Mouse (Mus musculus): Measurements from ENCODE around the gene Cox19.

Cox19 gene

DNA sequence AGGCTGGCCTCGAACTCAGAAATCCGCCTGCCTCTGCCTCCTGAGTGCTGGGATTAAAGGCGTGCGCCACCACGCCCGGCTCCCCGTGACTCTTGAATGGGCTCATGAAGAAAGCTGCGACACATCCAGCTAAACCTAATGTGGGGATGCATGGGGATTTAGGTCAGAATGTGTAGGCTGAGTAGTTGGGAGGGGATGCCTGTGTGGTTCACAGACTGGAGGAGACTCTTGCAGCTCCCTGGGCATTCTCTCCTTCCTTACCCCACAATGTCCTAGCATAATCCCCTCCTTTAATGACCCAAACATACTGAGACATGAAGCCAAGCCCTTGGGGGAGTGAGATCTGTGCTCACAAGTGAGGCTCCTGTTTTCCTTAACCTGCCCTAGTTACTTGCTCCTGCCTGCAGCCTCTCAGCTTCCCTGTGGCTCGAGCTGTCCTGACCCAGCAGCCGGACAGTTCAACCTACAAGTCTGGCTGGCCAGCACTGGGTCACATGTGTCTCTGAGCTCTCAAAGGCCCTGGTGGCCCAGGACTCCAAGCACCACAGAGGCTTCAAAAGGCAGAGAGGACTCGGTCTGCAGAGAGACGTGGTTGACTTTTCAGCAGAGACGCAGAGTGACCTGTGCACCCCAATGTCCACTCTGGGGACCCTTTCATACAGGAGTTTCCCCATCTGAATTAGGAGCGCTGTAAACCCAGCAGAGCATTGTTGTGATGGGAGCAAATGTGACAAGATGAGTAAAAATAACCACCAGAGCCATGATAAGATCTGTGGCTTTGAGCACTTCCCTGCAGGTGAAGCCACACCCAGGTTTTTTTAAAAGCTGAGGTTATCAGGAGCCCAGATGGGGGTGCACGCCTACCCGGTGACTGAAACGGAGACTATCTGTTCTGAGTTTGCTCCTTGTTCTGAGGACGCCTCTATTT lies 30.6 kb upstream of the Cox19 start:
- DNase-seq (ENCODE audit: low read depth, low spot score) = peak; percentile 91

DNA sequence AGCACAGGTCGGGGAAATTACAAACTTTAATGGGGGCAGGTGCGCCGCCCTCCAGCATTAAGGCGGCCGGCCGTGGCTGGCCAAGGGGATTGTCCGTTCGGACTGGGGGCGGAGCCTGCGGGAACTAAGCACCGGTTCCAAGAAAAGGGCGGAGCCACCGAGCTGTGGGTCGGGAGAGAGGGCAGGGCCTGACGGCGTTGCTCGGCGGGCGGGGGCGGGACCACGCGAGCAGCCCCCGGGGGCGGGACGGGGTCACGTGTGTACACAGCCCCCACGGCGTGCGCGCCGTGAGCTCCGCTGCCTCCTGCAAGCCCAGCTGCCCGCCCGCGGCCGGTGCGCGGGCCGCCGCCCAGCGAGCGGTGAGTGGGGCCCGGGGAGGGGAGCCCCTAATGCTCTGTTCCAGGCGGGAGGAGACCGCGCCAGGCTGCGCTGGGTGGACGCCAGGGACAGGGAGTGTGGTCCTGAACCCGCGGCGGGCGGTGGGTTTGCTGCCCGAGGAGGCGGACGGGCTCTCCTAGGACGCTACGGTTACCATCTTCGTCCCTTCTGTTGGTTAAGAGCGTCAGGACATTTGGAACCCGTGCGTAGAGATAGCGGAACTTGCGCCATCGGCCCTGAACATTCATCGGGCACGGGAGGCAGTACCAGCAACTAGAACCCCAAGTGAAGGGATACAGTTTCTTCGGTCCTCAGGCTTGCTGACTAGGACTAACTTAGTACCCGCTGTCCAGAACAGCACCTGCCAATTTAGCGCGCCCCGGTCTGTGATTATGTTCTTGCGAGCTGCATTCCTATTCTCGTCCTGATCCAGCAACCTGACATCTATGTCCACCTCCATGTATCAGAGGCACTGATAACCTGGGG lies 29.4 kb upstream of the Cox19 start:
- peak; percentile 85 for DNase-seq (ENCODE audit: low read depth, low spot score)

DNA sequence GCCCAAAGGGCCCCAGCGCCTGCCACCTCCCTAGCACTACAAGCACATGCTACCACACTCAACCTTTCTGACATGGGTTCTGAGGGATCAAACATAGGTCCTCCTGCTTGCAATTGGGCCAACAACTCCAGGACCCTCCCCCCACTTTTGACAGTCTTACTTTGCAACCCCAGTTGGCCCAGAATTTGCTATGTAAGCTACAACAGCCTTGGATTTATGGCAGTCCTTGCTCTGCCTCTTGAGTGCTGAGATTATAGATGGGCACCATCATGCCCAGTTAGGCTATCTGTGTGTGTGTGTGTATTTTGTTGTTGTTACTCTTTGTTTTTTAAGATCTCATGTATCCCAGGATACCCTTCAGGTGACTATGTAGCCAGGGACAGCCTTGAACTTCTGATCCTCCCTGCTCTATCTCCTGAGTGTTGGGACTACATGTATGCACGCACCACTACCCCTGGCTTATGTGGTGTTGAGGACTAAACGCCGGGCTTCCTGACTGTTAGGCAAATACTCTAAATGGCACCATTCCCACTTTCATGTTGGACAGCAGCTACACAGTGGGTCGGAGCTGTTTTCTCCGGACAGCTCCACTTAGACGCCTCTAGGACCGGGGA lies 28.7 kb upstream of the Cox19 start:
- peak; percentile 34 for DNase-seq (ENCODE audit: low read depth, low spot score)

DNA sequence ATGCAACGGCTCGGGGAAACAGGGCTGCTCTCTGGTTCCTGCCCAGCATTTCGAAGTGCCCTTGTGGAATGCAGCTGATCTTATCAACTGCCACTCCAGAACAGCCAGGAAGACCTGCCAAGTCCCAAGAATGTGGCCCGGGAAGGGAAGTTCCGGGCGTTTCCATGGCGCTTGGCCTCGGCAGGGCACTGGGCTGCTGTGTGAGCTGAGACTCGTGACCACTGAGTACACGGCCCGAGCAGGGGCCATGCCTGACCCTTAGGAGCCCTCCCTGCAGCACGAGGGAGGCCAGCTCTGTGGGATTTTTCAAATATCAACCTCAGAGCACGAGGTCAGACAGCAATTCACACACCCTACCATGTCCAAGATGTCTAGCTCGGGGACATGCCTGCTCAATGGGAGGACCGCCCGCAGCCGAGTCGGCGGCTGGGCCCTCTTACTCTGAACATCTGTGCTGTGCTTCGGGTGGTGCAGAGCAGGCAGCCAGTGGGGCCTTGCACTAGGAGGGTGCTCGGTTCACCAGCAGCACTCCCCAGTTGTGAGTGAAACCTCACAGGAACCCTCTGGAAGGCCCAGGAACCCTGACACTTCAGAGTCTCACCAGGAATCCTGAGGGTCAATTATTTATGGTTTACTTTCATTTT lies 27.9 kb upstream of the Cox19 start:
- no peak for DNase-seq (ENCODE audit: low read depth, low spot score)

DNA sequence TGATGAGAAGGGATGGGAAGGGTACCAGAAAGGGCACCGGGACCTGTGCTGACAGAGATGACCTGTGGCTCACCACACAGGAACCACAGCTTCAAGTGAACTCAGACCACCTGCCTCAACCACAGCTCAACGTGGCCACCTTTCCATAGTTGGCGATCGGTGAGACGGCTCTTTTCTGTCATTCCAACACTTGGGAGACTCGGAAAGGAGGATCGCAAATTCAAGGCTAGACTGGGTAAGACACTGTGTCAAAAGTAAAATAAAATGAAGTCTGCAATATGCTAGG lies 27.0 kb upstream of the Cox19 start:
- no peak for DNase-seq (ENCODE audit: low read depth, low spot score)

DNA sequence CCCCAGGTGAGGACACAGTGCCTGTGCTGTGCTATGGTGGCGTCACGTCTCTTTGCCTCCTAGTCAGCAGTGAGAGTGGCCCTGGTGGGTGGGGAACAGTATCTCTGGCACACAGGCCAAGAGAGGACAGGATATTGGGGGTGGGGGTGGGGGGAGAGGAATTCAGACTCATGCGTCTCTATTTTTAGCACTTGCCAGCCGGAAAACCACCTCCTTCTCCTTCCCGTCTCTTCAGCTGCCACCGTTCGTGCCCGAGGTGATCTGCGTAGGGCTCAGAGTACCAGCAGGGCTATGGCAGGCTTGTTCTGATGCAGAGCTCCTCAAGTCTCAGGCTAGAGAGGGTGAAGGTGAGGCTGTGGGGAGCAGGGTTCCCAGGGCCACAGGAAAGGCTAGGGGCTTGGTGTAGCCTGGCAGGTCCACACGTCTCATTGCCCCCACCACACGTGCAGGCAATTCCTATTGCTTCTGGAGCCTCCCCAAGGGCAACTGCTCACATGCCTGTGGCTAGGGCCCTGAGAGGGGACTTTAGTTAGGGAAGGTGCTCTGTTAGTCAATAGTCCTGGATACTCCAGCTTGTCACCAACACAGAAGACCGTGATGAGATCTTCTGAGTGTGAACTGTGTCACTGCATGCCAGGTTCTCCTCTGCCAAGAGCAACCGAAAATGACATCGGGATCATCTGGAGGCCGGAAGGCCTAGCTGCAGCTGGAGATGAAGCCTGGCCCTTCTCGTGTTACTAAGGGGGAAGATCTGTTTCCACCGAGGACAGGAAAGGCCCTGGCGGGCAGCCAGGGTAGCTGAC lies 26.5 kb upstream of the Cox19 start, which contains the start of gene Gpr146:
Gene Gpr146, plus strand, starts transcription at position 230 of the 803 bp plus-strand sequence.
- peak; percentile 67 for DNase-seq (ENCODE audit: low read depth, low spot score)

DNA sequence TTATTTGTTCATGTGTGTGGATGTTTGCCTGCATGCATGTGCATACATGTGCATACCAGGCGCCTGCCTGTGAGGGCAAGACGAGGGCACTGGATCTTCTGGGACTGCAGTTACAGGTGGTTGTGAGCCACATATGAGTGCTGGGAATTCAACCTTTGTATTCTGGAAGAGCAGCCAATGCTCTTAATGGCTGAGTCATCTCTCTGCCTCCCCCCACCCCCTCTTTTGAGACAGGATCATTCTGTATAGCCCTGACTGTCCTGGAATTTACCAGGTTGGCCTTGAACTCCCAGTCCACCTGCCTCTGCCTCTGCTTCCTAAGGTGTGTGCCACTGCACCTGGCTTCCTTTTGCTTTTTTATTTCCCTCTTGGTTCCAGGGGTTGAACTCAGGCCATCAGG lies 23.6 kb upstream of the Cox19 start:
- DNase-seq (ENCODE audit: low read depth, low spot score) = no peak

DNA sequence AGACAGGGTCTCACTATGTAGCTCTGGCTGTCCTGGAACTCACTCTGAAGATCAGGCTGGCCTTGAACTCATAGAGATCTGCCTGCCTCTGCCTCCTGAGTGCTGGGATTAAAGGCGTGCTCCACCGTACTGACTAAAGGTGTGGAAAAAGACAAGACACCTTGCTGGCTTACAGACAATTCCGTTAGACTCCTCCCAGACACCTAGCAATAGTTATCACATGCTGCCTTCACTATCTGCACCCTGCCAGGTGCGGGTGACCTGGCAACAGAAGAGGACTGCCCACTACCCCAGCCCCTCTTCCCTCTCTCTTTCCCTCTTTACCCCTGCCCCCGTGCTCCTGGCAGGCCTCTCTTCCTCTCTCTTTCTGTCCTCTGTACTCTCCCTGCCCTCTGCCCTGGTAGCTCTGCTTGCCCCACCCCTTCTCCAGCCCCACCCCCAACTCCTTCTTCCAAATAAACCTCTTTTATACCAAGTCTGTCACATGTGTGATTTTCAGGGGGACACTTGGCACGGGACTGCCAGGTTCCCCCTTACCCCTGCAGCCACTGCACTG lies 22.7 kb upstream of the Cox19 start:
- DNase-seq (ENCODE audit: low read depth, low spot score) = no peak

DNA sequence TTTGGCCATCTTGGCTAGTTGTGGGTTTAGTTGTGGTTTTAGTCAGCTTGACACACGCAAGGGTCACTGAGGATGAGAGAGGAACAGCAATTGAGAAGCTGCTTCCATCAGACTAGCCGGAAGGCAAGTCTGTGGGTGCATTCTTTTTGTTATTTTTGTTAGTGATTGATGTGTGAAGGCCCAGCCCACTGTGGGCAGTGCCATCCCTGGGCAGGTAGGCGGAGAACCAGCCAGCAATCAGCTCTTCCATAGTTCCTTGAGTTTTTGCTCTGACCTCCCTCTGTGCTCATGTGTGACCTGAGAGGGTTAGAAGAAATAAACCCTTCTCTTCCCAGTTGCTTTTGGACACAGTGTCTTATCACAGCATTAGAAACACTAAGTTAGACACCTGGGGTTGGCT lies 21.9 kb upstream of the Cox19 start:
- no peak for DNase-seq (ENCODE audit: low read depth, low spot score)

DNA sequence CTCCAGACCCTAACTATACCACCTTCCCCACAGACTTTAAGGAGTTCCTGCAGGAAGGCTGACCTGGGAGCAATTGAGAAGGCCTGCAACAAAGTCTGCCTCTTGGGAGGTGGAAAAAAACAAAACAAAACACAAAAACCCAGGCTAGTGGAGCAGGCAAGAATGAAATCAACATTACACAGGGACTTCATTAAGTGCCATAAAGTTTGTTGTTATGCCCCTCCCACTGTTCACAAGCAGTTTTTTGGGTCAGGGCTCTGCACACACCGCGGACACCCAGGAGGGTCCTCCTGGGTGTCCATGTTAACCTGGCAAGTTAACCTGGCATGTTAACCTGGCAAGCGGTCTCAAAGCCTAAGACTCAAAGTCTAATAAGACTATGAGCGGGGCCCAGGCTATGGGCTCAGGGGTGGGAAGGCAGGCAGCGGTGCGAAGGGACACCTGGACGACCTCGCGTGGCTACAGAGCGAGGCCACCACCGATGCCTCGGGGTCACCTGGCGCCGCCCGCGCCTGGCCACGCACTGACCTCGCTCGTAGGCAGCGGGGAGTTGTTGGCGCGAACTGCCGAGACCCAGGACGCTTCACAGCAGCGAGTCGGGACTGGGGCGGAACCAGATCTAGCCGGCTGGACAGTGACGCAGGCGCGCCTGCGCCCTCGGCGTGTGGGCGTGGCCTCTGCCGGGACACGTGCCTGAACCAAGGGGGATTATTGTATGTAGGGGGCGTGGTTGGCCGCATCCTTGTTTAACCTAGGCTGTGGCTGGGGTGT lies 20.6 kb upstream of the Cox19 start:
- DNase-seq (ENCODE audit: low read depth, low spot score) = peak; percentile 94

DNA sequence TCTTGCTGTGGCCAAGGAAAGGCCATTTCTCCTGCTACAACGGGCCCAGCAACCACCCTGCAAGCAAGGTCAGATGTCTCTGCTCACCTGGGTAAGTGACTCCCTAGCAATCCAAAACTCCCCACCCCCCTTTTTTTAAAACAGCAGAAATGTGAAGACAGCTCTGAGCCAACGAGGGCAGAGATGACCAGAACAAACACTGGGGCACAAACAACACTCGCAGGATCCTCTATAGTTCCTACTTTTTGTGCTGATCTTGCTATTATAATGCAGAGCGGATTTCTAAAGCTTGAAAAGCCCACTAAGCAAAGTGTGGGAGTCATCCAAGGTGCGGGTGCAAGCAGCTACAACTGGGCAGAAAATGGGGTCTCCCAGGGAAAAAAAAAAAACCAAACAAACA lies 19.9 kb upstream of the Cox19 start:
- no peak for DNase-seq (ENCODE audit: low read depth, low spot score)

DNA sequence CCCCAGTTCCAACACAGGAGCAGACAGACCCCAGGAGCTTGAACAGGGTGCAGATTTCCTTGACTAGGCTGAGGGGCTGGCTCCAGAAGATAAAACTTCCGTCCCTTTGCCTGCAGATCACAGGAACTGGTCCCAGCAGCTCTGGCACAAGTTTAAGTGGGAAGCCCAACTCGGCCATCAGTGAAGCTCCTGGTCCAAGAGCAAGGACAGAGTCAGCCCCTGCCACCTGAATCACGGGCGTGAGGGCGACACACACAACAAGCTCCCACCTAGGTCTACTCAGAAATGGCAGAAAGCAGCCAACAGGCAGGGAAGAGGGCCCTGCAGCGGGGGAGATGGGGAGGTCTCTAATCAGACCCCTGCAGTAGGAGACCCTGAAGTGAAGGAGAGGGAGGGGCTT lies 19.1 kb upstream of the Cox19 start:
- DNase-seq (ENCODE audit: low read depth, low spot score) = no peak

DNA sequence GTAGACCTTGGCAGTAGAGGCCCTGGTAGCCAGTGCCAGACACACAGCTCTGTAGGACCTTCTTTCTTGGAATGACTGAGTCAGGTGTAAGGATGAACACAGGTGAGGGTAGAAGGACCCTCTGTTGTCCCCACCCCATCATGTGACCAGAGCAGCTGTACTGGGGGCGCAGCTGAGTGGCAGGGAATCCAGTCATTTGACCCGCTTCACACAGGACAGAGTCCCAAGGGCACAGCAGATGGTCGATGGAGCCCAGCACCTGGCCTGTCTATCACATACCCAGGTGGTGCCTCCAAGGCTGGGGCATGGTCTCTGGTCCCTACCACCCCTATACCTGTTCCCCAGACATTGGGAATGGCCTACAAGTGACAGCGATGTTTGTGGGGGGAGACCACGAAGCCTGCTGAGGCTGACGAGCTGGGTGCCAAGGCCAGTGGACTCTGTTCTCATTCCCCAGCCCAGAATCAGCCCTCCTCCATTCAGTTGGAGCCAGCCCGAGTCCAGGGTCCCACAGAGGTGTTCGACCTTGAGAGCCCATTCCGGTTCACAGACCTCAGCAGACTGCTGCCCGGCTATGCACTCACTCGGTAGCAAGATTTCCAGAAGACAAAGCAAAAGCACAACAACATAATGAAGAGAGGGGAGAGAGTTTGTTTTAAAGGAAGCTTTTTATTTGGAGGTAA lies 17.6 kb upstream of the Cox19 start:
- no peak for DNase-seq (ENCODE audit: low read depth, low spot score)

DNA sequence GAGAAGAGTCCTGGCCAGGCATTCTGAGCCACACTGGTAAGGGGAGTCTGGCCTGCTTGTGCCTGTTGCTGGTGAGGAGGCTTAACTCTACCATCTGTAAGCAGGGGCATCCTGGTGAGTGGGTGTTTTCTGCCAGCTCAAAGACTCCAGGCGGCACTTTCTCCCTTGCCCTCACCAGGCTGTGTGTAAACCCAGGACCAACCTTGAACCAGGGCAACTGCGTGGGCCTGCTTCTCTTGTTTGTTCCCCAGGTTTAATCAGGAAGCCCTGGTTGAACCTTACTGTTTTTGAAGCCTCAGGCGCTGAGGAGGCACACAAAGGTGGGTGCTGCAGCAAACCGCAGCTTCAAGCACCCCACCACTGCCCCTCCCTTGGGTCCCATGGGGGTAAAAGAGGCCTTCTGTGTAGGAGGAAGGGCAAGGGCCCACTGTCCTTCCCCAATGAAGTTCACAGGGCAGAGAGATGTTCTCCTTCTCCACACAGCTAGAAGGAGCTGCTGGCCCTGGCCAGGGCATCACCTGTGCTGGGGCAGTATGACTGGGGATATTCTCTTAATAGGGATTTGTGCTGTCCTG lies 16.8 kb upstream of the Cox19 start:
- peak; percentile 34 for DNase-seq (ENCODE audit: low read depth, low spot score)

DNA sequence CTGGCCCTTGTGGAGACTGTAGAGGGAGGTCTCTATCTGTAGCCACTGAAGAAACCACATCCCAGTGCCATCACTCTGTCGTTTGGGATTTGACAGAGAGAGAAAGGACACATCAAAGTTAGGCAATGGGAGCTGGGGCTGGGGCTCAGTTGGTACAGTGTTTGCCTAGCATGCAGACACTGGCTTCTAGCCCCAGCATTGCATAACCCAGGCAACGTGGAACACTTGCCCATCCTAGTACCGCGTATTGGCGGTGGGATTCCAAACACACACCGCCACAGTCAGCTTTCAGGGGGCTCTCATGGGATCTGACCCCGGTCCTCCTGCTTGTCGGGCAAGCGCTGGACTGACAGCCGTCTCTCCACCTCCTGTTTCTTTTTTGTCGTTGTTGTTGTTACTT lies 15.3 kb upstream of the Cox19 start:
- no peak for DNase-seq (ENCODE audit: low read depth, low spot score)

DNA sequence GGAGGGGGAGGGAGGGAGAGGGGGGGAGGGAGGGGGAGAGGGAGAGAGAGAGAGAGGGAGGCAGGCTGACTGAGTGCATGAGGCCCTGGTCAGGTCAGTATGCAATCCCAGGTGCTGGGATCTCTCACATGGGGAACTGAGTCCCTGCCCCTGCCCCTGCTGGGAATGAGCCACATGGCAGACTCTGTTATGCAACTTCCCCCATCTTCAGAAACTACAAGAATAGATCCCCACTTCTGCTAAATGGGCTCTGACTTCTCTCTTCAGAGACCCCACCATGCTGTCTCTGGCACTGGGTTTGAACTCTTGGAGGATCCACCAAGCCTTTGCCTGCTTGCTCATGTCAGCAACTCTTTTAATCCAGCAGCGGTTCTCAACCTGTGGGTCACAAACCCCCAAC lies 14.6 kb upstream of the Cox19 start:
- no peak for DNase-seq (ENCODE audit: low read depth, low spot score)

DNA sequence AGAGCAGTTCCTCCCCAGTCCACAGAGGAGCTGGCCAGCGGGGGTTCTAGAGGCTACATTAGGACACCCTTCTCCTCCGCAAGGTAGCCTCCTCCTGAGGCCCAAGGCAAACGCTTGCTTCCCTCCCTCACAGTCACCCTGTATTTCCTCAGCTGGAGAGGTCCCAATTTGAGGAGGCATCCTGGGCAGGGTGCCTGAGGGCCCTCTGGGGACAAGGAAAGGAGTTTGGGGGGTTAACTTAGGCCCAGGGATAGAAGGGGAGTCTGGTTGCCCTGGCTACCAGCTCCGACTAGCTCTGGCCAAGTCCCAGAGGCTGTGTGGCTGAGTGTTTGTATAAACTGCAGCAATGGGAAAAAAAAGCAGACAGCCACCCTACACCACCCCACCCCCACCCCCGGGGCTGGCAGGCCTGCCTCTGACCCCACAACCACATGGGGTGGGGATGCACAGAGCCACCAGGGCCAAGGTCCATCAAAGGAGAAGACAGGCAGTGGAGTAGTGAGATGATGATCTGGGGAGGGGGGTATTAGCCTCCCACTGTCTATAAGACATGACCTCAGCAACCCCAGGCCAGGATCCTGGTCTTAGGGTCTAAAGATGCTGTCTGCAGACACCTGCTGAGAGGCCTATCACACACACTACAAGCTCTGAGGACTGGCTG lies 13.8 kb upstream of the Cox19 start:
- DNase-seq (ENCODE audit: low read depth, low spot score) = no peak

DNA sequence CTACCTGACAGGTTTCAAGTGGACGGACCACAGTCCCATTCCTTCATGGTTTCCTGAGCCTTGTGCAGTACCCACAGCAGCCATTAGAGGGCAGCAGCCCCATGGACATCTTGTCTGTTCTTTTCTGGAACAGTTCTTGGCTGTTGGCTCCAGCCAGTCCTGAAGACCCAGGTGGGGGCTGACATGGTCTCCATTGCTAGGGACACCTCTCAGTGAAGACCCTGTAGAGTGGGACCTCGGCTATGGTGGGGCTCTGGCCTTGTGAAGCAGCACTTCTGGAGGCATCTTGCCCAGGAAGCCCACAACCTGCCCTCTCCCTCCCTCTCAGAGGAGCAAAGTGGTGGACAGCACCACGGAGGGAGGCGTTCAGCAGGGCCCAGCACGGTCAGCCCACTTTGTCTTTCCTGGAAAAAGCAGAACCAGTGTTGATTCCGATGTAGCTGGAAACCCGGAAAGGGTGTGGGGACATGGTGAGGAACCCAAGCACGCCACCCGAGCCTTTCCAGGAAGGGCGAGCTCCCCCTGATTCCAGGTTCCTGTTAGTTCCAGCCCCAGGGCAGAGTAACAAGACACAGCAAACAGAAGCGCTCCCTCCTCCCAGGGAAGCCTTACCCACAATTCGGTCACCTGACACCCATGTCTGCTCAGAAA lies 13.2 kb upstream of the Cox19 start:
- peak; percentile 90 for DNase-seq (ENCODE audit: low read depth, low spot score)
